Mouse (Mus musculus) small intestine, adult 2 months (tissue): ENCODE results near the gene Rab34. TPM values are rescaled to one million over a fixed set of nuclear protein-coding genes. Genes with fewer than 3 reads are reported as not detected.
A peak's percentile ranks its signal among the peaks of the same experiment; 100 is the strongest.

ENCODE experiments used
- H3K27ac ChIP-seq: fragments of 200-500 bp; 2 replicates; pipeline ENCODE4 v1.5.1; 2012; ENCODE audit warnings: low read depth, low read length, control low read depth, inconsistent platforms; ENCODE audit not compliant: insufficient read depth
- H3K27me3 ChIP-seq: fragments of 200-500 bp; 2 replicates; pipeline ENCODE4 v1.6.1; 2012; ENCODE audit warnings: mild to moderate bottlenecking, moderate library complexity, low read length, inconsistent platforms; ENCODE audit not compliant: control insufficient read depth, insufficient read depth
- H3K36me3 ChIP-seq: fragments of 200-500 bp; 2 replicates; pipeline ENCODE4 v1.6.1; 2012; ENCODE audit warnings: mild to moderate bottlenecking, low read length, control low read depth, inconsistent platforms; ENCODE audit not compliant: control insufficient read depth, insufficient read depth
- H3K4me1 ChIP-seq: fragments of 200-500 bp; 2 replicates; pipeline ENCODE4 v1.6.1; 2012; ENCODE audit warnings: low read length, inconsistent platforms, mixed read lengths; ENCODE audit not compliant: control insufficient read depth, insufficient read depth, insufficient read length
- H3K4me3 ChIP-seq: fragments of 200-500 bp; 2 replicates; pipeline ENCODE4 v1.5.1; 2012; ENCODE audit warnings: low read depth, mild to moderate bottlenecking, control low read depth, inconsistent platforms, low read length, moderate library complexity
- CTCF ChIP-seq: fragments of 200-500 bp; IDR thresholded peaks from 2 replicates; pipeline ENCODE4 v1.5.1; 2012; ENCODE audit warnings: low read depth, mild to moderate bottlenecking, control low read depth, inconsistent platforms, low read length, moderate library complexity, mixed read lengths; ENCODE audit not compliant: insufficient replicate concordance, insufficient read length; ENCODE audit errors: extremely low read depth
- POLR2A ChIP-seq: fragments of 200-500 bp; IDR thresholded peaks from 2 replicates; pipeline ENCODE4 v1.6.1; 2012; ENCODE audit warnings: low read depth, mild to moderate bottlenecking, control low read depth, inconsistent platforms, low read length, moderate library complexity
- WGBS: fragments of 180-500 bp; shearing (Covaris S2); methylation state at CpG from one replicate; pipeline ENCODE4 v1.1.7; 2018; 5-methylcytosine and 5-hydroxymethylcytosine counted together
- polyA plus RNA-seq: library from polyadenylated mRNA; depleted of rRNA; stranded (reverse); fragments of >200 nt; gene quantifications from 2 replicates; pipeline ENCODE4 v1.2.3, GENCODE M21; 2012

Gene Rab34
- polyA plus RNA-seq, 1 experiment, result 13.0 TPM

- Histone ChIP-seq H3K36me3 (no peaks in the 10 kb centered on the region), H3K27me3 (peaks cover 11% of the 10 kb centered on the region), H3K27ac (no peak overlapping the region), H3K4me3 (peak overlapping the region; percentile 69), H3K4me1 (peaks cover 2% of the 10 kb centered on the region; the same call in 1 of the 2 replicates)
- no peak for TF ChIP-seq POLR2A
- TF ChIP-seq CTCF, result no peak
- WGBS, result 1% methylated on average over 30 of the region's 30 CpGs
Observed at GRCm38 (mm10) chr11:78194411-78195100, 6.3 kb downstream of the Rab34 start.

GRCm38 (mm10) chr11:78195101-78195863 is 7.1 kb downstream of the Rab34 start:
- H3K27ac ChIP-seq, result no peak overlapping the region
- no peaks in the 10 kb centered on the region for H3K36me3 ChIP-seq
- 64% methylated on average over 23 of the region's 23 CpGs for WGBS
- peak overlapping the region; percentile 69 for H3K4me3 ChIP-seq
- peaks cover 2% of the 10 kb centered on the region; the same call in 1 of the 2 replicates for H3K4me1 ChIP-seq
- TF ChIP-seq POLR2A, result no peak
- no peak for TF ChIP-seq CTCF
- H3K27me3 ChIP-seq, result peaks cover 3% of the 10 kb centered on the region; the same call in 1 of the 2 replicates

- no peak overlapping the region for H3K27ac ChIP-seq
- H3K4me1 ChIP-seq, result peaks cover 2% of the 10 kb centered on the region; the same call in 1 of the 2 replicates
- H3K27me3 ChIP-seq, result no peaks in the 10 kb centered on the region
- no peak for TF ChIP-seq CTCF
- TF ChIP-seq POLR2A, result no peak
- H3K4me3 ChIP-seq, result no peak overlapping the region
- peaks cover 23% of the 10 kb centered on the region for H3K36me3 ChIP-seq
- 29% methylated on average over 3 of the region's 3 CpGs for WGBS
Observed at GRCm38 (mm10) chr11:78202372-78202771, 14.1 kb downstream of the Rab34 start.

GRCm38 (mm10) chr11:78204287-78204686 is 16.1 kb downstream of the Rab34 start:
- 74% methylated on average over 6 of the region's 6 CpGs for WGBS
- Histone ChIP-seq H3K27ac (no peak overlapping the region), H3K36me3 (peaks cover 42% of the 10 kb centered on the region), H3K4me1 (peaks cover 2% of the 10 kb centered on the region; the same call in 1 of the 2 replicates), H3K4me3 (no peak overlapping the region), H3K27me3 (no peaks in the 10 kb centered on the region)
- TF ChIP-seq POLR2A (no peak), CTCF (no peak)

- TF ChIP-seq POLR2A (no peak), CTCF (no peak)
- 82% methylated on average over 13 of the region's 13 CpGs for WGBS
- Histone ChIP-seq H3K4me3 (no peak overlapping the region), H3K4me1 (peaks cover 2% of the 10 kb centered on the region; the same call in 1 of the 2 replicates), H3K27me3 (no peaks in the 10 kb centered on the region), H3K27ac (no peak overlapping the region), H3K36me3 (peaks cover 55% of the 10 kb centered on the region)
Observed at GRCm38 (mm10) chr11:78205361-78206206, 17.4 kb downstream of the Rab34 start.

- Histone ChIP-seq H3K4me3 (no peak overlapping the region), H3K27ac (no peak overlapping the region), H3K36me3 (peaks cover 67% of the 10 kb centered on the region), H3K4me1 (peaks cover 2% of the 10 kb centered on the region; the same call in 1 of the 2 replicates), H3K27me3 (no peaks in the 10 kb centered on the region)
- no peak for TF ChIP-seq CTCF
- TF ChIP-seq POLR2A, result no peak
- 92% methylated on average over 7 of the region's 7 CpGs for WGBS
Observed at GRCm38 (mm10) chr11:78207190-78207589, 19.0 kb downstream of the Rab34 start.
